Comparison of ENCODE assay signal across 25 mouse cellular contexts in genomic region chr1:67518295-67518694, GRCm38 (mm10).
DNase-seq lines count a peak whose midpoint lies in the region; ATAC-seq and TF ChIP-seq lines count a peak whose summit lies in the region.
"Had no signal": no experiment of that assay in that cellular context is flagged by ENCODE, and none has a peak within 500 bp of the region (broad histone marks: within the 10 kb centered on the region; RNA-seq: fewer than 3 reads in every experiment).

No protein-coding gene starts in this region.

- no peak for TF ChIP-seq POLR2A in embryonic fibroblast, embryonic 13.5 days (IDR thresholded peaks at IDR 0.05; ENCODE audit: low read depth, low read length)

- WGBS in lung, embryonic 16.5 days = 41% methylated on average over 3 of the region's 3 CpGs
- WGBS in stomach, embryonic 15.5 days = 51% methylated on average over 3 of the region's 3 CpGs
- WGBS in forebrain, embryonic 16.5 days = 91% methylated on average over 3 of the region's 3 CpGs
- 91% methylated on average over 3 of the region's 3 CpGs for WGBS in hindbrain, embryonic 10.5 days
- WGBS in kidney, embryonic 16.5 days = 68% methylated on average over 3 of the region's 3 CpGs

- peak; percentile 80 for ATAC-seq in lung, embryonic 16.5 days (ENCODE audit: low read depth)
- ATAC-seq in stomach, embryonic 15.5 days (ENCODE audit: insufficient read depth, low FRiP score, low read depth) = peak; percentile 65
- ATAC-seq in forebrain, embryonic 16.5 days = no peak
- no peak for ATAC-seq in kidney, embryonic 16.5 days (ENCODE audit: low FRiP score, low TSS enrichment)
- ATAC-seq: CD4-positive, CD25-positive, alpha-beta regulatory T cell, adult 4 months; forebrain, embryonic 14.5 days had no signal

- no peak for DNase-seq in lung, postnatal 10 days
- peak; percentile 1 for DNase-seq in brain, adult 2 months (ENCODE audit: low read depth, low spot score)
- no peak for DNase-seq in hindbrain, embryonic 10.5 days (ENCODE audit: low spot score)
- DNase-seq: adrenal gland, adult 2 months; adrenal gland, postnatal 14 days; cerebellum, adult 11-12 months; cerebellum, adult 8-10 months; cerebellum, postnatal 10 days; cerebellum, postnatal 36 days; gastrocnemius, postnatal 10 days; gastrocnemius, postnatal 36 days; heart, adult 2 months; heart, postnatal 14 days; heart, postnatal 4 days had no signal

- H3K36me3 ChIP-seq in lung, embryonic 16.5 days (ENCODE audit: control insufficient read depth, insufficient read depth, low read length) = no peaks in the 10 kb centered on the region
- no peaks in the 10 kb centered on the region for H3K36me3 ChIP-seq in stomach, embryonic 15.5 days
- no peaks in the 10 kb centered on the region for H3K36me3 ChIP-seq in forebrain, embryonic 16.5 days (ENCODE audit: control insufficient read depth, insufficient read depth)
- no peaks in the 10 kb centered on the region for H3K36me3 ChIP-seq in hindbrain, embryonic 10.5 days
- H3K36me3 ChIP-seq in kidney, embryonic 16.5 days (ENCODE audit: insufficient read depth, low read length) = no peaks in the 10 kb centered on the region
- H3K36me3 ChIP-seq: heart, embryonic 10.5 days; heart, embryonic 13.5 days; hindbrain, embryonic 12.5 days; hindbrain, embryonic 15.5 days had no signal

- TF ChIP-seq CTCF in embryonic fibroblast, embryonic 13.5 days (IDR thresholded peaks at IDR 0.05; ENCODE audit: borderline replicate concordance, insufficient read depth, low read length) = no peak

- no peak overlapping the region for H3K9ac ChIP-seq in lung, embryonic 16.5 days (ENCODE audit: low read length)
- no peak overlapping the region for H3K9ac ChIP-seq in stomach, embryonic 15.5 days
- no peak overlapping the region for H3K9ac ChIP-seq in forebrain, embryonic 16.5 days (replicated peaks; ENCODE audit: low read depth, low read length)
- H3K9ac ChIP-seq in kidney, embryonic 16.5 days (replicated peaks; ENCODE audit: low read length) = no peak overlapping the region
- H3K9ac ChIP-seq: heart, embryonic 13.5 days; hindbrain, embryonic 12.5 days; hindbrain, embryonic 15.5 days had no signal

- no peaks in the 10 kb centered on the region for H3K4me1 ChIP-seq in lung, embryonic 16.5 days (replicated peaks; ENCODE audit: control insufficient read depth, insufficient read depth, low read length)
- no peaks in the 10 kb centered on the region for H3K4me1 ChIP-seq in embryonic fibroblast, embryonic 13.5 days (ENCODE audit: control insufficient read depth, insufficient read depth, low read length)
- no peaks in the 10 kb centered on the region for H3K4me1 ChIP-seq in stomach, embryonic 15.5 days
- no peaks in the 10 kb centered on the region for H3K4me1 ChIP-seq in forebrain, embryonic 16.5 days (replicated peaks; ENCODE audit: control insufficient read depth, insufficient read depth, low read length)
- H3K4me1 ChIP-seq in hindbrain, embryonic 10.5 days (replicated peaks) = no peaks in the 10 kb centered on the region
- no peaks in the 10 kb centered on the region for H3K4me1 ChIP-seq in kidney, embryonic 16.5 days (ENCODE audit: insufficient read depth, low read length)
- H3K4me1 ChIP-seq: heart, embryonic 10.5 days; heart, embryonic 13.5 days; hindbrain, embryonic 12.5 days; hindbrain, embryonic 15.5 days had no signal

- no peaks in the 10 kb centered on the region for H3K27me3 ChIP-seq in lung, embryonic 16.5 days (ENCODE audit: control insufficient read depth, insufficient read depth, low read depth, low read length)
- H3K27me3 ChIP-seq in stomach, embryonic 15.5 days (replicated peaks) = no peaks in the 10 kb centered on the region
- no peaks in the 10 kb centered on the region for H3K27me3 ChIP-seq in forebrain, embryonic 16.5 days (replicated peaks; ENCODE audit: control insufficient read depth, insufficient read depth, low read length)
- H3K27me3 ChIP-seq in hindbrain, embryonic 10.5 days (ENCODE audit: insufficient read depth, poor library complexity, severe bottlenecking) = no peaks in the 10 kb centered on the region
- H3K27me3 ChIP-seq in kidney, embryonic 16.5 days (ENCODE audit: insufficient read depth, low read length) = no peaks in the 10 kb centered on the region
- H3K27me3 ChIP-seq: heart, embryonic 13.5 days; hindbrain, embryonic 12.5 days; hindbrain, embryonic 15.5 days had no signal

- no peak overlapping the region for H3K4me3 ChIP-seq in lung, embryonic 16.5 days (ENCODE audit: low read length)
- no peak overlapping the region for H3K4me3 ChIP-seq in embryonic fibroblast, embryonic 13.5 days (ENCODE audit: insufficient read depth, low read length)
- H3K4me3 ChIP-seq in stomach, embryonic 15.5 days (replicated peaks) = no peak overlapping the region
- H3K4me3 ChIP-seq in forebrain, embryonic 16.5 days (replicated peaks; ENCODE audit: low read length) = no peak overlapping the region
- no peak overlapping the region for H3K4me3 ChIP-seq in hindbrain, embryonic 10.5 days
- no peak overlapping the region for H3K4me3 ChIP-seq in kidney, embryonic 16.5 days (ENCODE audit: low read length)
- H3K4me3 ChIP-seq: heart, adult 2 months; heart, embryonic 10.5 days; heart, embryonic 13.5 days; hindbrain, embryonic 12.5 days; hindbrain, embryonic 15.5 days had no signal

- H3K4me2 ChIP-seq in lung, embryonic 16.5 days (ENCODE audit: low read depth, low read length) = no peak overlapping the region
- H3K4me2 ChIP-seq in stomach, embryonic 15.5 days = no peak overlapping the region
- no peak overlapping the region for H3K4me2 ChIP-seq in forebrain, embryonic 16.5 days (ENCODE audit: low read length)
- H3K4me2 ChIP-seq in kidney, embryonic 16.5 days (replicated peaks; ENCODE audit: low read depth, low read length) = no peak overlapping the region
- H3K4me2 ChIP-seq: heart, embryonic 13.5 days; hindbrain, embryonic 12.5 days; hindbrain, embryonic 15.5 days had no signal

- no peaks in the 10 kb centered on the region for H3K9me3 ChIP-seq in lung, embryonic 16.5 days (ENCODE audit: control insufficient read depth, low read length)
- H3K9me3 ChIP-seq in stomach, embryonic 15.5 days = no peaks in the 10 kb centered on the region
- H3K9me3 ChIP-seq in forebrain, embryonic 16.5 days (ENCODE audit: control insufficient read depth, low read length) = no peaks in the 10 kb centered on the region
- no peaks in the 10 kb centered on the region for H3K9me3 ChIP-seq in hindbrain, embryonic 10.5 days
- no peaks in the 10 kb centered on the region for H3K9me3 ChIP-seq in kidney, embryonic 16.5 days (ENCODE audit: low read length)
- H3K9me3 ChIP-seq: heart, embryonic 10.5 days; heart, embryonic 13.5 days; hindbrain, embryonic 12.5 days; hindbrain, embryonic 15.5 days had no signal

- H3K27ac ChIP-seq in lung, embryonic 16.5 days (ENCODE audit: low read length) = peak overlapping the region; percentile 73
- H3K27ac ChIP-seq in embryonic fibroblast, embryonic 13.5 days (ENCODE audit: insufficient read depth, low read length) = peak overlapping the region; percentile 26; the same call in 1 of the 2 replicates
- no peak overlapping the region for H3K27ac ChIP-seq in stomach, embryonic 15.5 days
- H3K27ac ChIP-seq in forebrain, embryonic 16.5 days (ENCODE audit: low read length) = no peak overlapping the region
- no peak overlapping the region for H3K27ac ChIP-seq in hindbrain, embryonic 10.5 days
- H3K27ac ChIP-seq in kidney, embryonic 16.5 days (ENCODE audit: low read length) = no peak overlapping the region
- H3K27ac ChIP-seq: heart, adult 2 months; heart, embryonic 10.5 days; heart, embryonic 13.5 days; hindbrain, embryonic 12.5 days; hindbrain, embryonic 15.5 days had no signal

Comparison
In these comparisons a context has a peak if more than half of its experiments do, and no peak if none do; other contexts are left out.
1. ATAC-seq: peak in lung, embryonic 16.5 days (single experiment) and stomach, embryonic 15.5 days (single experiment); none in forebrain, embryonic 16.5 days (single experiment) and kidney, embryonic 16.5 days (single experiment).
2. H3K27ac ChIP-seq: peak in lung, embryonic 16.5 days (single experiment) and embryonic fibroblast, embryonic 13.5 days (single experiment); none in stomach, embryonic 15.5 days (single experiment), forebrain, embryonic 16.5 days (single experiment), hindbrain, embryonic 10.5 days (single experiment) and kidney, embryonic 16.5 days (single experiment).